Mouse (Mus musculus) retina, postnatal 7 days (tissue): Measurements from ENCODE around the gene Man1a.

ENCODE experiments used
- DNase-seq: peaks from one replicate; pipeline ENCODE4 v3.0.0-alpha.2; 2012; ENCODE audit warnings: low read depth, low spot score

The Man1a gene

GRCm38 (mm10) chr10:54076420-54076819 is at the start of gene Man1a:
Gene Man1a, minus strand, starts transcription at chr10:54076609.
- no peak for DNase-seq

GRCm38 (mm10) chr10:54121816-54122215 is 45.4 kb upstream of the Man1a start:
- no peak for DNase-seq

- no peak for DNase-seq
Observed at GRCm38 (mm10) chr10:54120375-54120774, 44.0 kb upstream of the Man1a start.

- DNase-seq: no peak
Observed at GRCm38 (mm10) chr10:54119303-54119702, 42.9 kb upstream of the Man1a start.

GRCm38 (mm10) chr10:54118223-54118912 is 42.0 kb upstream of the Man1a start:
- no peak for DNase-seq

GRCm38 (mm10) chr10:54117763-54118162 is 41.4 kb upstream of the Man1a start:
- DNase-seq: no peak

- no peak for DNase-seq
Observed at GRCm38 (mm10) chr10:54103671-54104070, 27.3 kb upstream of the Man1a start.

GRCm38 (mm10) chr10:54092081-54092480 is 15.7 kb upstream of the Man1a start:
- DNase-seq: no peak

- DNase-seq: no peak
Observed at GRCm38 (mm10) chr10:54089923-54090322, 13.5 kb upstream of the Man1a start.

- DNase-seq: no peak
Observed at GRCm38 (mm10) chr10:54087346-54087745, 10.9 kb upstream of the Man1a start.

- no peak for DNase-seq
Observed at GRCm38 (mm10) chr10:54085073-54085472, 8.7 kb upstream of the Man1a start.

- DNase-seq: no peak
Observed at GRCm38 (mm10) chr10:54077005-54077404, 596 bp upstream of the Man1a start.

GRCm38 (mm10) chr10:54075441-54076010 is 883 bp downstream of the Man1a start:
- peak; percentile 43 for DNase-seq

GRCm38 (mm10) chr10:54074609-54075421 is 1.6 kb downstream of the Man1a start:
- no peak for DNase-seq

- no peak for DNase-seq
Observed at GRCm38 (mm10) chr10:54074247-54074608, 2.2 kb downstream of the Man1a start.

GRCm38 (mm10) chr10:54073641-54074203 is 2.7 kb downstream of the Man1a start:
- DNase-seq: no peak

- no peak for DNase-seq
Observed at GRCm38 (mm10) chr10:54072336-54072735, 4.1 kb downstream of the Man1a start.

- DNase-seq: no peak
Observed at GRCm38 (mm10) chr10:54070496-54070895, 5.9 kb downstream of the Man1a start.

- DNase-seq: no peak
Observed at GRCm38 (mm10) chr10:54069412-54069811, 7.0 kb downstream of the Man1a start.

GRCm38 (mm10) chr10:54066683-54067082 is 9.7 kb downstream of the Man1a start:
- DNase-seq: no peak

GRCm38 (mm10) chr10:54063551-54064260 is 12.7 kb downstream of the Man1a start:
- no peak for DNase-seq

GRCm38 (mm10) chr10:54062835-54063234 is 13.6 kb downstream of the Man1a start:
- no peak for DNase-seq
